Mouse (Mus musculus) limb, embryonic 14.5 days (tissue): ENCODE data around the gene Nup50. TPM values are rescaled to one million over a fixed set of nuclear protein-coding genes. Genes with fewer than 3 reads are reported as not detected.

Experiments used
- ATAC-seq: fragments of 200-750 bp; cut with Nextera tagmentation; 2 replicates; pipeline ENCODE4 v1.8.0; 2017; ENCODE audit warnings: low read depth, moderate number of reproducible peaks, moderate TSS enrichment; ENCODE audit not compliant: low FRiP score
- DNase-seq: peaks from one replicate; pipeline ENCODE4 v3.0.0-alpha.2; 2015; ENCODE audit warnings: low spot score
- H3K27ac ChIP-seq: fragments of 300-500 bp; sonication (generic); replicated peaks from 2 replicates; pipeline ENCODE4 v1.5.1; 2014; ENCODE audit warnings: low read depth, mild to moderate bottlenecking, low read length, moderate library complexity, mixed read lengths
- H3K27me3 ChIP-seq: fragments of 300-500 bp; sonication (generic); 2 replicates; pipeline ENCODE4 v1.6.1; 2014; ENCODE audit warnings: low read length, mixed read lengths; ENCODE audit not compliant: control insufficient read depth, insufficient read depth
- H3K36me3 ChIP-seq: fragments of 300-500 bp; sonication (generic); 2 replicates; pipeline ENCODE4 v1.6.1; 2014; ENCODE audit warnings: mild to moderate bottlenecking, low read length, moderate library complexity, mixed read lengths; ENCODE audit not compliant: control insufficient read depth, insufficient read depth
- H3K4me1 ChIP-seq: fragments of 300-500 bp; sonication (generic); 2 replicates; pipeline ENCODE4 v1.6.1; 2014; ENCODE audit warnings: antibody characterized with exemption, low read length, mixed read lengths; ENCODE audit not compliant: control insufficient read depth, insufficient read depth
- H3K4me2 ChIP-seq: fragments of 300-500 bp; sonication (generic); replicated peaks from 2 replicates; pipeline ENCODE4 v1.6.1; 2014; ENCODE audit warnings: low read depth, mild to moderate bottlenecking, low read length, moderate library complexity; ENCODE audit not compliant: severe bottlenecking
- H3K4me3 ChIP-seq: fragments of 300-500 bp; sonication (generic); replicated peaks from 2 replicates; pipeline ENCODE4 v1.5.1; 2014; ENCODE audit warnings: low read length
- H3K9ac ChIP-seq: fragments of 300-500 bp; sonication (generic); 2 replicates; pipeline ENCODE4 v1.6.1; 2014; ENCODE audit warnings: mild to moderate bottlenecking, low read depth, low read length, moderate library complexity; ENCODE audit not compliant: severe bottlenecking
- H3K9me3 ChIP-seq: fragments of 300-500 bp; sonication (generic); 2 replicates; pipeline ENCODE4 v1.6.1; 2016; ENCODE audit warnings: low read length; ENCODE audit not compliant: control insufficient read depth
- POLR2A ChIP-seq: fragments of 200-500 bp; IDR thresholded peaks from 2 replicates; pipeline ENCODE4 v1.8.0; 2012; ENCODE audit warnings: inconsistent platforms, mild to moderate bottlenecking, moderate library complexity, borderline replicate concordance; ENCODE audit not compliant: insufficient read depth, insufficient read length; ENCODE audit errors: extremely low read depth
- WGBS: fragments of 180-500 bp; shearing (Covaris S2); extraction: QIAGEN DNeasy Blood & Tissue Kit; methylation state at CpG from one replicate; pipeline ENCODE4 v1.1.7; 2014; 5-methylcytosine and 5-hydroxymethylcytosine counted together
- polyA plus RNA-seq, 2 experiments: library from polyadenylated mRNA; depleted of rRNA in 1 of 2; stranded (reverse) in 1 of 2; unstranded in 1 of 2; fragments of >200 nt; fragmentation: Nextera tagmentation in 1 of 2; extraction: Ambion mirVana in 1 of 2; gene quantifications; 2 replicates each; pipeline versions ENCODE4 v1.2.1 to v1.2.3; 2012 to 2014

Nup50 gene
- polyA plus RNA-seq, 2 experiments, result 19.7 to 29.1 TPM

GRCm38 (mm10) chr15:84973544-84973871 lies 50.3 kb downstream of the Nup50 start:
- H3K4me2 ChIP-seq, result no peak overlapping the region
- H3K27me3 ChIP-seq, result no peaks in the 10 kb centered on the region
- H3K9ac ChIP-seq, result no peak overlapping the region
- no peak for TF ChIP-seq POLR2A
- no peak overlapping the region for H3K27ac ChIP-seq
- no peaks in the 10 kb centered on the region for H3K36me3 ChIP-seq
- no peaks in the 10 kb centered on the region for H3K4me1 ChIP-seq
- 69% methylated on average over 3 of the region's 3 CpGs for WGBS
- no peak overlapping the region for H3K4me3 ChIP-seq
- ATAC-seq, result no peak
- no peak for DNase-seq
- no peaks in the 10 kb centered on the region for H3K9me3 ChIP-seq

DNA sequence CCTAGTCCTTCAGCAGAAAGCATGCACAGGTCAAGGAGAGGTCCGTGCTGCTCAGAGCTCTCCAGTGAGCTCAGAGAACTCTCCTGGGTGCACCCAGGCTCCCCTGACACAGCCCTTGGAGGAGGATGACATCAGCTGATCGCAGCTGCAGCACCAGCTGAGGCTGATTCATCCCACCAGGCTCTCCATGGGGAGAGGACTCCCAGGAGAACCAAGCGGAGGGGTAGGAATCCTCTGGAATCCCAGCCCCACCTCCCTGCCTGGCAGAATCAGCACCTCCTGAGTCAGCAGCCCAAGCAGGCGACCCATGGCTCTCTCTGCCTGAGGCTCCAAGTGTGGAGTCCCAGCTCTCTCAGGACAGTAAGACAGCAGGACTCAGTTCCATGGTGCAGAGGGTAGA lies 52.5 kb downstream of the Nup50 start:
- H3K4me3 ChIP-seq, result no peak overlapping the region
- H3K9ac ChIP-seq, result no peak overlapping the region
- WGBS, result 34% methylated on average over 4 of the region's 4 CpGs
- no peaks in the 10 kb centered on the region for H3K4me1 ChIP-seq
- H3K27me3 ChIP-seq, result no peaks in the 10 kb centered on the region
- DNase-seq (no peak), ATAC-seq (no peak)
- no peak overlapping the region for H3K27ac ChIP-seq
- H3K4me2 ChIP-seq, result no peak overlapping the region
- TF ChIP-seq POLR2A, result no peak
- H3K9me3 ChIP-seq, result no peaks in the 10 kb centered on the region
- H3K36me3 ChIP-seq, result peaks cover 3% of the 10 kb centered on the region; the same call in 1 of the 2 replicates

- 91% methylated on average over 9 of the region's 9 CpGs for WGBS
- no peak overlapping the region for H3K4me2 ChIP-seq
- H3K27me3 ChIP-seq, result no peaks in the 10 kb centered on the region
- H3K36me3 ChIP-seq, result peaks cover 5% of the 10 kb centered on the region; the same call in 1 of the 2 replicates
- H3K27ac ChIP-seq, result no peak overlapping the region
- TF ChIP-seq POLR2A, result no peak
- ATAC-seq (no peak), DNase-seq (no peak)
- no peaks in the 10 kb centered on the region for H3K9me3 ChIP-seq
- peaks cover 8% of the 10 kb centered on the region for H3K4me1 ChIP-seq
- no peak overlapping the region for H3K4me3 ChIP-seq
- no peak overlapping the region for H3K9ac ChIP-seq
These were observed 58.5 kb downstream of the Nup50 start for GRCm38 (mm10) chr15:84981609-84982313.

DNA sequence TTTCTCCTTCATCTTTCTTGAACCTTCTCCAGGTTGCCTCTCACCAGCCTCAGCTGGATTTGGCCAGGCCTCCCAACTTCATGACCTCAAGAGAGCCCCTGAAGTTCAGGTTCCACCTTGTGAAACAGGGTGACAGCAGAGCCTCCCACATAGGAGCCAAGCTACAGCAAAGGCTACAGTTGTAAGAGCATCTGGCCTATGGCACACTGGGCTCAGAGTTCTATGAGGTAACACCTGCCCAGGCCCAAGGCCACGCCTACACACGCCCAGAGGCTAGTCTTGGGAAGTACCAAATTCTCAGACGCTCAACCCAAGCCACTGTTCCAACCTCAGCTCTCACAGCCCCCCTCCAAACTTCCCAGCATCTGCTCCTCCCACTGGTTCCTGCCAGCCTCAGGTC lies 59.7 kb downstream of the Nup50 start:
- H3K4me1 ChIP-seq, result peaks cover 11% of the 10 kb centered on the region
- no peak overlapping the region for H3K9ac ChIP-seq
- no peaks in the 10 kb centered on the region for H3K27me3 ChIP-seq
- peaks cover 5% of the 10 kb centered on the region; the same call in 1 of the 2 replicates for H3K36me3 ChIP-seq
- H3K27ac ChIP-seq, result no peak overlapping the region
- no peaks in the 10 kb centered on the region for H3K9me3 ChIP-seq
- DNase-seq, result no peak
- 84% methylated on average over 3 of the region's 3 CpGs for WGBS
- no peak for TF ChIP-seq POLR2A
- no peak overlapping the region for H3K4me2 ChIP-seq
- ATAC-seq, result no peak
- H3K4me3 ChIP-seq, result no peak overlapping the region

- H3K9ac ChIP-seq, result no peak overlapping the region
- no peak overlapping the region for H3K4me3 ChIP-seq
- H3K36me3 ChIP-seq, result peaks cover 5% of the 10 kb centered on the region; the same call in 1 of the 2 replicates
- no peaks in the 10 kb centered on the region for H3K9me3 ChIP-seq
- H3K27me3 ChIP-seq, result no peaks in the 10 kb centered on the region
- DNase-seq (no peak), ATAC-seq (no peak)
- WGBS, result 79% methylated on average over 7 of the region's 7 CpGs
- H3K4me1 ChIP-seq, result peaks cover 17% of the 10 kb centered on the region
- no peak overlapping the region for H3K27ac ChIP-seq
- no peak for TF ChIP-seq POLR2A
- no peak overlapping the region for H3K4me2 ChIP-seq
These were observed 60.5 kb downstream of the Nup50 start for GRCm38 (mm10) chr15:84983721-84984120.
